In genomic region chr19:28500505-28500904, GRCm38 (mm10) we compare ENCODE assay signal across 20 mouse cellular contexts.
"Had no signal": no experiment of that assay in that cellular context is flagged by ENCODE, and none has a peak within 500 bp of the region (broad histone marks: within the 10 kb centered on the region; RNA-seq: fewer than 3 reads in every experiment).

No protein-coding gene starts in this region.

- H3K27ac ChIP-seq: kidney, postnatal 0 days; limb, embryonic 10.5 days; limb, embryonic 13.5 days; liver, embryonic 12.5 days; liver, embryonic 15.5 days; macrophage; neural tube, embryonic 13.5 days; stomach, embryonic 15.5 days had no signal

- ATAC-seq: inflammation-experienced regulatory T-cells, adult 6 months; intestine, embryonic 16.5 days; liver, embryonic 12.5 days; lung, postnatal 0 days had no signal

- H3K4me2 ChIP-seq: limb, embryonic 13.5 days; liver, embryonic 12.5 days; liver, embryonic 15.5 days; neural tube, embryonic 13.5 days; stomach, embryonic 15.5 days had no signal

- H3K9me3 ChIP-seq: limb, embryonic 10.5 days; limb, embryonic 13.5 days; liver, embryonic 12.5 days; liver, embryonic 15.5 days; neural tube, embryonic 13.5 days; stomach, embryonic 15.5 days had no signal

- H3K27me3 ChIP-seq: limb, embryonic 13.5 days; liver, embryonic 12.5 days; liver, embryonic 15.5 days; neural tube, embryonic 13.5 days; stomach, embryonic 15.5 days had no signal

- H3K4me1 ChIP-seq: liver, embryonic 12.5 days; liver, embryonic 15.5 days; neural tube, embryonic 13.5 days; stomach, embryonic 15.5 days had no signal

- H3K9ac ChIP-seq: limb, embryonic 13.5 days; liver, embryonic 12.5 days; liver, embryonic 15.5 days; neural tube, embryonic 13.5 days; stomach, embryonic 15.5 days had no signal

- H3K4me3 ChIP-seq: limb, embryonic 10.5 days; limb, embryonic 13.5 days; liver, embryonic 12.5 days; liver, embryonic 15.5 days; myocyte; neural tube, embryonic 13.5 days; stomach, embryonic 15.5 days had no signal

- H3K36me3 ChIP-seq: limb, embryonic 10.5 days; limb, embryonic 13.5 days; liver, embryonic 12.5 days; liver, embryonic 15.5 days; neural tube, embryonic 13.5 days; stomach, embryonic 15.5 days had no signal

- DNase-seq: liver; lung, adult 2 months; retina, postnatal 1 day; right cerebral cortex, postnatal 25 days; spleen, adult 18-20 months; thymus, adult 2 months; thymus, postnatal 14 days; thymus, postnatal 4 days had no signal
